Mouse (Mus musculus) kidney, postnatal 36 days (tissue): ENCODE measurements around the gene Grin2b.

ENCODE experiments used
- DNase-seq, 2 experiments: peaks; one replicate each; pipeline ENCODE4 v3.0.0; 2021 to 2022; ENCODE audit warnings: mixed read lengths in 2 of 2

Gene Grin2b

DNA sequence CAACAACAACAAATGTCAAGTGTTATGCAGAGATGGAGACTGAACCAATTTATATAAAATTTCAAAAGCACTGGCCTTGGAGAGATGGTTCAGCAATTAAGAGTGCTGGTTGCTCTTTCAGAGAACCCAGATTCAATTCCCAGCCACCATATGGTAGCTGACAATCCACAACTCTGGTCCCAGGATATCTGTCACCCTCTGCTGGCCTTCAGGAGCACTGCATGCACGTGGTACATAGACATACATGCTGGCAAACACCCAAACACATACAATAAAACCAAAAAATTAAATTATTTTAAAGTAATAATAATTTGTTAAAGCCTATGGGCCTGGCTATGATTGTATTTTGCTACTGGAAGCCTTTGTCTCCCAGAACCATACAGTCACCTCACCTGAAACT lies 77.0 kb downstream of the Grin2b start:
- DNase-seq = peak in 1 of 2 experiments; percentile 37

DNA sequence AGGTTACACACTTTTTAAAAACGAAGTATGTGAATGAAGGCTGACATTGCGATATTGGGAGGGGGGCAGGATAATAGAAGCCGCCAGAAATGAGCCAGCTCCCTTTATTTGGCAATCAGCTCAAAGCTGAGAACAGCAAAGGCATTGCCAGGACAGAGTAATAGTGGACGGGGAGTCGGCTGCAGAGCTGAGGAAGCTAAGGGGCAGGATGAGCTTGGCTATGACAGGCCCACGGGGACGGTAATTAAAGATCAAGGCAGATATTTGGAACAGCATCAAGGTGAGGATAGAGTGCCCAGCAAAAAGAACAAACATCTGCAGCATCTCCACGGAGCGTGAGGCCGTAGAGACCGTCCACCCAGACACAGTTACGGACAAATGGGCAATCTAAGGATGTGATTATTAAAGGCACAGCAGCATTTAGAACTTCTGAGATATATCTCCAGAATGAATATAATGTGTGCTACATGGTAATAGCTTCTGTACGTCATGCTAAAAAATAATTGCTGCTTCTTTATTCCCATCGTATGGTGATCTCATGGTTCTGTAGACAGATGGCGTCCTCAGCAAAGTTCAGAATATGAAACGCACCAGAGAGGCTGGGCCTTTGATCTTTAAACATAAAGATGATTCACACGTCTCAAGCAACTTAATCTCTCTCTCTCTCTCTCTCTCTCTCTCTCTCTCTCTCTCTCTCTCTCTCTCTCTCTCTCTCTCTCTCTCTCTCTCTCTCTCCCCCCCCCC lies 93.1 kb downstream of the Grin2b start:
- DNase-seq = no peak

DNA sequence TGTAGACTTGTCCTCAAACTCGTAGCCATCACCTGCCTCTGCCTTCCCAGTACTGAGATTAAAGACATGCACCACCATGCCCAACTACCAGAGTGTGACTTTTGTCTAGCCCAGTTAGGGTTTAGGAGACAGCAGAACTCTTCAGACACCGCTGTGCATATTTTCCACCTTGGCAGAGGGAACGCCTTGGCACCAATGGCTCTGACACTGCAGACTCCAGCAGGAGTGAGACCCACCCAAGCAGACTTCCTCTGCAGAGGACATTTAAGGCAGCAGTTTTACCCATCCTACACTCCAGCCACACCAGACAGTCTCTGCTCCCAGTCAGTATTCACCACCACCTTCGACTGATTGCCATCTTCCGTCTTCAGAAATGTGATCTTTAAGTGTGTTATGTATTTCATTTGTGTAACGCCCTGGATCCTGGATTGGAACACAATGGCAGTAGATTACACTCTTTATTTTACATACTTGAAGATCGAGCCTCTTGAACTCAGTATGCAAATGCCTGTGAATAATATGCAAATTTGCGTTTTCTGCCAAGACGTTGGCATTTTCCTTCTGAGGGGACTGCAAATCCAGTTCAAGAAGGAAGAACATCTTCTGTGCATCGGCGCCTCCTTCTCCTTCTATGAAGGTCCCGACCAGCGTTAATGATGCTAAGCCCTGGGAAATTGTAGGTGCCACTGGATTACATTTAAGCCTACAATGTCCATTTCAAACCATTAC lies 100.8 kb downstream of the Grin2b start:
- DNase-seq = no peak

DNA sequence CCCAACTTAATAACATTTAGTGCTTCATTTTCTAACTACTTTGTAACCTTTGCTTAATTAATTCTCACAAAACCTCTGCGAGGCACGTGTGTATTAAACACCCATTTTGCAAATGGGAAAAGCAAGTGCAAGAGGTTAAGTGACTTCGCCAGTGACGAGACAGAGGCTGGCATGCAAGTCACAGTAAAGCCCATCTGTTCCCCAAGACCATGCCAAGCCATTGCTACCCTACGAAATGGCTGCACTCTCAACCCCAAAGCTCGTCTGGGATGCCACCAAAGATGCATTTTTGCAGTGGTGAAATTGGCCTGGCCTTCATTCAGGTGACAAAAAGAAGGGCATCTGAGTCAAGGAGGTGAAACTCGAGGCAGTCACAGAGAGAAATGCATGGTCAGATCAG lies 103.2 kb downstream of the Grin2b start:
- DNase-seq = no peak

DNA sequence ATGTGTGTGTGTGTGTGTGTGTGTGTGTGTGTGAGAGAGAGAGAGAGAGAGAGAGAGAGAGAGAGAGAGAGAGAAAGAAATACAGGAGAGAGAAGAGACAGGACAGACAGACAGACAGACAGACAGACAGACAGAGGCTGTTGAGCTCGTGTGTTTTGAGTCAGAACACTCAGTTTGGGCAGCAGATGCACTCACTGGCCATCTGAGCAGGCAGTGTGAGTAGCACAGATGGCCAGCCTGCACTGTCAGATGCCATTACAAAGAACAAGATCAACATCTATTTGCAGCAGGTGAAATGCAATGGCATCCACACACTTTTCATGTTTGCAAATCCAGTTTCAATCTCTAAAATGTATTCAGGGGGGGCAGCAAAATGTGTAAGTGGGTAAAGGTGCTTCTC lies 120.0 kb downstream of the Grin2b start:
- no peak for DNase-seq

DNA sequence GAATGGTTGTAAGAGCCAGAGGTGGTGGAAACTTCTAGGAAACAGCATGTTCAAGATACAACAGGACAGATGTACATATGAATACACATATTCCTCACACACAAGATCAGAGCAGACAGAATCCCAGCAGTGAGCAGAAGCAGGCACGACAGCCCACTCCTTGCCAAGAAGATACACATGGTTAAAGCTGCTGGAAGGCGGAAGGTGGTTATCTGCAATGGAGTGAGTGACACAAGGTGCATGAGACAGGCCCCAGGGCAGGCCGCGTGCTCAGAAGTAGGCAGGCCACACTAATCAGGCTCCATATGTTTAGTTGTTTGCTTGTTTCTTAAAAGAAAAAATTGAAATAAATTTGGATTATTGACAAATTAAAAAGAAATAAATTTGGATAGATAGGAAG lies 123.0 kb downstream of the Grin2b start:
- no peak for DNase-seq

DNA sequence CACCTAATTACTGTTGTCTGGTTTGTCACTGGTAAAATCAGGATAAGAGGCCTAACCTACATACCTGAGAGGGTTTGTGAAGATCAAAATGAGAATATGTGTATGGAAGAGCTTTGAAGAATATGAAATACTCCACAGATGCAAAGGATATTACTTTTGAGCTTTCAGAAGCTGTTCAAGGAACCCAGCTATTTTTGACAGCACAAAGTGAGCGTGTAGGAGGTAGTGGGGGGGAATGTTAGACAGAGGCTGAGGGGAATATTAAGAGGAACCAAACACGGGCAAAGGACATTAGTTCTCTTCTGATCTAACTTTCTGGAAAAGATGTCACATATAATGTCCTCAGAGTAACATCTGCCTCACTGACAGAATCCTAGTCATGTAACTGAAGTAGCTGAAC lies 125.2 kb downstream of the Grin2b start:
- DNase-seq = no peak

DNA sequence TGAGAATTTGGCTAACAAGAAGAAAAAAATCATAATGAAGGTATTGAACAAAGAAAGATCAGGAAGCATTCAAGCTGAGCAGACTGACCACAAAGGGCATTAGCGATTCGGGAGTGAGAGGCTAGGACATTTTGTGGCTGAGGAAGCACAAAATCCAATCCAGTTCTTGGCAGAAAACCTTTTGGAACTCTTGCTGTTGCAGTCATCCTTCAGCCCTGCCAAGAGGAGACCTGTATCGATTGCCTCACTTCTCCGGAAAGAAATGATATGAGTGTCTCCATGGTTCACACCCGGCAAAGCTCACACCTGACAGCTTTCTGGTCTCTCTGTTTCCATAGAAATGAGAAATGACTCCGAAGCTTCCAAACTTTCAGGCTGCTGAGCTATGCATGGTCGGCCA lies 127.2 kb downstream of the Grin2b start:
- DNase-seq = no peak

DNA sequence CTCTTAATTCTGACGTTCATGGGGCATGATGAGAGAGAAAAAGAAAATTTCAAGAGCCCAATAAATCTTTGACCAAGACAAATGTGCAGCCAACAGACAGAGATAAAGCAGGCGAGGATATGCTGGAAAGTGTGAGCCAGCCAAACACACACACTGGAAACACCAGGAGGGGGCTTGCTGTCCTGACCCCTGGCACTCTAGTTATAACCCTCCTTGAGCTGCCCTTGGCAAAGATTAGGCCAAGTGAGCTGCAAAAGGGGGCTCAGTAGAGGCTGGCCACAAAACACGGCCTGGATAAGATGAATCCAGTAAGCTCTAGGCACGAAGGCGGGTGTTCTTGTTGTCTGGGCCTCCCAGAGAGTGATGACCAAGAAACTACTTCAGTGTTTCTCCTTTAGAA lies 128.8 kb downstream of the Grin2b start:
- DNase-seq = no peak

DNA sequence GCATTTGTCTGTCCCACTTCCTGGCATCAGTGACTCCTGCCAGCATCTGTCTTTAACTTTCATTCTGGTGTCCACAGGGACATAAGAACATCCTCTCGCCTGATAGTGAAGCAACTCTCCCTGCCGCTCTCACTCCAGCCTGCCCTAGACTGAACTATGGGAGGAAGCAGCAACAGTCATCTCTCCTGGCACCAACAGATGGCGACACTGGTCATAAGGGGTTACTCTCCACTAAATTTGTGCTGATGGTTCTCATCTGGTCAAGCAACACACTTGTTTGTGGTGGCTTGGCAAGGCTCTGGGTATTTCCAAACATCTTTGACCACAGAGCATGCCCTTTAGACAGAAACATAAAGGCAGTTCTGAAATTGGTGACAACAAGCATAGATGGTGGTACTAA lies 130.9 kb downstream of the Grin2b start:
- peak in 1 of 2 experiments; percentile 18 for DNase-seq

DNA sequence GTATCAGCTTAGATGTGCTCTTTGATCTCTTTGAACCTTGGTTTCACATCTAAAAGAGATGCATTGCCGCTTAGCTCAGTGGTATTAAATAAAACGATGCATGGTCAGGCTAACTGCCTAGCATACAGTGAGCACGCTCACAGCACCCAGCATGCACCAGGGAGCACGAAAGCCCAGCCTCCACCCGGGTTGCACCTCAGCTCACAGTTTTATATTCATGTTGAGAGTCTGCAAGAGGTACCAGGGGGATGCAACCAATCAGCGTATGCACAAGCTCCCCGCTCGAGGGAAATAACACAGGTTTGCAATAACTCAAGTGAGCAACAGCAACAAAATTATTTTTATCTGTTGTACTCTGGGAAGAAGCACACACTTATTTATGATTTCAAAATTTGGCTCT lies 131.5 kb downstream of the Grin2b start:
- no peak for DNase-seq

DNA sequence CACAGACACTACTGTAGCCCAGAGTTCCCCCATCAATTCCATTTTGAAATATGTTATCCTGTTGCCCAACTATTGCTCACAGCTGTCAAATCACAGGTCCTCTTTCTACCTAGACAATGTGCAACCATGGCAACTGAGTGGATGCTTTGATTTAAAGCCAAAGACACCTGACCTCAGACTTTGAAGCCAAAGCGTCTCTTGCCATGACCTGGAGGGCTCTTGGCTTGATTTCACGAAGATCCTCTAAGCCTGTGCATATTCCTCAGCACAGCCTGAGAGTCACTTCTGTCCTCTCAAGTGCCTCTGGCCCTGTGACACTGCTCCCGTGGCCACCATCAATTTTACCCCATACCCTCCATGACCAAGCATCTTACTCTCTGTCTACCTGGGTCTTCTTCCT lies 132.4 kb downstream of the Grin2b start:
- DNase-seq = no peak

DNA sequence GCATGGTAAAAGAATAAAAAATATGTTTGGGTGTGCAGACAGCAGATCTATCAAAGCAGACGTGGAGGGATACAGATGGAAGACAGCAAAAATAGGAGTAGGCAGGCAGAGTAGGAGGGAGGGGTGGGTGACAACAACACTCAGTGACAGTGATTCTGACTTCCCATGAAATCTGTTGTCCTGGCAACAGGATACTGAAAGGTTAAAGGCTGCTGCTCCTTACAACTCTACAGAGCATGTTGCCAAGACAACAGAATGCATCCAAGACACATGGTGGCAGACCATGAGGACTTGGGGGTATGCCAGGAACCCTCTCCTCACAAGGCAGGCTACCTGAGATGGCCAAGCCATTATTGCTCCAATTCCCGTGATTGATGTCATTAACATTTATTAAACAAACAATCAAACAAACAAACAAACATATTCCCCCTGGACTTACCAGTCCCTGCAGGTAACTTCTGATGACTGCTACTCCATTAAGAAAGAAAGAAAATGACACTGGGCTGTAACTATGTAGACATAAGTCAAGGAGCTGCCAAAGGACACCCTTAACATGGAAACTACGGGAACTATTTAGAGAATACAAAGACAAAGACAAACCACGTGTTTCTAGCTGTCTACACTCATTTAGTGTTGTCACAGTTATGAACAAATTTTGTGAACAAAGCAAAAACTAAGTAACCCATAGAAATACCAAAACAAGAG lies 143.9 kb downstream of the Grin2b start:
- no peak for DNase-seq

DNA sequence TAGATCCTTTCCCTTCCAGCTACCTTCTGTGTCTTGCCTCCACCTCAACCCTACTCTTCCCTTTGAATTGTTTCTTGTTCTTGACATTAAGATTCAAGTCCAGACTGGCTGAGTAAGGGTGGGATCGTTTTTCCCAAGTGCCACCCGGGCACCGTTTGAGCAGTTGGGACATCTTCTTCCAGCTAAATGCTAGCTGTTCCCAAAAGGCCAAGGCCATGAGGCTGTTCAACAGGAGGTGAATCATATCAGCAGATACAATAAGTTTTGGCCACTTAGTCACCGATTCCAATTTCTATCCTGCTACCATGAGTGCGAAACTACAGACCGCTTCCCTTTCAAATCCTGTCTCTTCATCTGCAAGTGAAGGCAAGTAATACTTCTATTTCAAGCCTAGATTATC lies 146.4 kb downstream of the Grin2b start:
- DNase-seq = no peak

DNA sequence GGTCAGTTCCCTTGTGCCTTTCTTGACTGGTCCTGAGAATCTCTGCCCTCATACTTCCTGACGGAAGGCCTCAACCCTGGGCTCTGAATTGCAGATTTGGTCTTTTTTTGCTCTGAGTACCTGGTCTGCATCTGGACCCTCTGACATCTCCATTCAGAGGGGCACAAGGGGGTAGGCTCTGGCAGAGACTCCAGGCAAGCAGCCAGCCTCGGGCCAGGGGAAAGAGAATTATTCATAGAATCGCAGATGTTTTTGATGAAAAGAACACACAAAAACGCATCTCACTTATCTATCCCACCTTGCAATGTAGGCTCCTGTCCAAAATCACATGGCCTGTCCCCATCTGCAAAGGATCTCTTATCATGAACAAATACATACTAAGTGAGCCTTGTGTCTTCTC lies 147.5 kb downstream of the Grin2b start:
- DNase-seq = no peak

DNA sequence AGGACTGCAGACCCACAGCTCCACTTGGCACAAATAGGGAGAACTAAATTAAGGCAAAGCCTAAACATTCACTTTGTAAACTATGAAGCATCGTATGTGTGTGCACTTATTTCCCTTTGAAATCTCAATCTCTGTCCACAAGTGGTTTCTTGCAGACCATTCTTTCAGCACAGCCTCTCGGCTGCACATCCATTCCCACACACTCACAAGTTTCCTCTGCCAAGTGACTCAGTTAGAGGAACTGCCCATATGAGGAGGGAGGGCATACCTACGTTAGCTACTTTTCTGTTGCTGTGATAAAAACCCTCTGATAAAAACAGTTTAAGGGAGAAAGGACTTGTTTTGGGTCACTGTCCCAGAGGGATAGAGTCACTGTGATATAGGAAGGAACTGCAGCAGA lies 152.9 kb downstream of the Grin2b start:
- no peak for DNase-seq

DNA sequence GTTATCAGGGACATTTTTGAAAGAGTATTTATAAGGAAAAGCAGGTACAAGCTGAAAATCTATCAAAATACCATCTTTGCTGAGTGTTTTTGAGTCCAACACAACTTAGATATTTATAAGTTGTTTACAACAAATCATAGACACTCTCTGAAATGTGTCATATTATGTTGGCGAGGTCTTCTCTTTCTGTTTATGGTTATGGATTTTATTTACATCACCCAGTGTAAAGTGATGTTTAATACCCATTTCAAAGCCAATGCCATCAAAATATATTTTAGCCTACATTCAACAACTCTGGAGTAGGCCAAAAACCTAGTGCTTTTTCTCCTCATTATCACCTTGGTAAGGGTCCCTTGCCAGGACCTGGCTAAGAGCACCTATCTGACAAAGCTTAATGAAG lies 154.3 kb downstream of the Grin2b start:
- no peak for DNase-seq

DNA sequence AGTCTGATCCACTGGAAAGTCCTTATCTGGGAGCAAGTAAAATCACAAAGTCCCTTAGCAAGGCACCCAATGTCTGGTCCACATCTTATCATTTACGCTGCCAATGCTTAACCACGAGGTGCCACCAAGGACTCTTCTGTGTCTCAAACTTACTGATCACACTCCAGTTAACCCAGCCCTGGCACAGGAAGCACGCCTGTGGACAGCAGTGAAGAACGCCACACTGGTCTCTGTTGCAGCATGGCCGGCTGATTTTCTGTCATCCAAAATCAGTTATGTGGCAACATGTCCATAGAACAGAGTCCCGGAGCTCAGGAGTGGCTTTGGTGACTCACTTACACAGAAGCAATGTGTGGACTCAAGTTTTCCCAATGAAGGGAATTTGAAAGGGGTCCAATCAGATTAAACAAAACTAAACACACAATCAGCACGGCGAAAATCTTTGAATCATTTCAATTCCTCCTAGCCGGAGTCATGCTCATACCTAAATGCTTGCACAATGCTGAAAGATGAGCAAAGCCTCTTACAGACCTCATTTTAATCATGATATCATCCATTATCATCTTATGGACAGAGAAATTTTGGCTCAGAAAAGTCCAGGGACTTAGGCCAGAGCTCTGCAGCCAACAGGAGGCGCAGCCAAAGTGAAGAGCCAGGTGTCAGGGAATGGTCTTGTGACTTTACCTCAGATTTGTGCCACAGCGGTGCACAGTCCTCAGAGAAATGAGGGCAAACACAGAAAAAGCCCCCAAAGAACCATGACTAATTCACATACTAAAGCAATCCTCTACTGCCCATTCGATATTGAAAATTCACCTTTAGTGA lies 159.5 kb downstream of the Grin2b start:
- DNase-seq = no peak

DNA sequence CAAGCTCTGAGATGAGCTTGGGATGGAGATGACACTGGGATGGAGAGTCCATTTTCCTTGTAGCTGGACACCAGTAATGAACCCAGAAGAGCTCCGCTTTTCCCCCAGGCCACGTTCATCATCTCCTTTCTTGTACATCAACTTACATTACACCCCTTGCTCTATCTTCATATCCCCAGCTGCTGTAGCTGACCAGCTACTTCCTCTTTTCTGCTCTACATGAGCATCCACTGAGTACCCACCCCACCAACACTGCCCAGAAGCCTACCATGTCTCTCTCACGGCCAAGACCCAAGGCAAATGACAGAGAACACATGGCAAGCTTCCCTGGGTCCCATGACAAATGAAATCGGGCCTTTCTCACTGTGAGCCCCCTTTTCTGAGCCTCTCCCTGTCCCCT lies 161.8 kb downstream of the Grin2b start:
- no peak for DNase-seq

DNA sequence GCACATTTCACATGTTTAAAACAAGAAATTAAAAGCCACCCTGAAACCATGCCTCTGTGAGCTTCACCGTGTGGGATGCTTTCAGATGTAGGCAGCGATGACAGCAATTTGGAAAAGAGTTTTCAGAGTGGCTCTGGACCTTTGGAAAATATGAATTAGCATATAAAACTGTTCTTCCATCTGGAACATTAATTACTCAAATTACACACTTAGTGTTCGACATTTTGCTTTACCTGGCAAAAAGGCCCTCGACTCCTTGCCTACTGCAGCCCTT lies 162.3 kb downstream of the Grin2b start:
- no peak for DNase-seq

DNA sequence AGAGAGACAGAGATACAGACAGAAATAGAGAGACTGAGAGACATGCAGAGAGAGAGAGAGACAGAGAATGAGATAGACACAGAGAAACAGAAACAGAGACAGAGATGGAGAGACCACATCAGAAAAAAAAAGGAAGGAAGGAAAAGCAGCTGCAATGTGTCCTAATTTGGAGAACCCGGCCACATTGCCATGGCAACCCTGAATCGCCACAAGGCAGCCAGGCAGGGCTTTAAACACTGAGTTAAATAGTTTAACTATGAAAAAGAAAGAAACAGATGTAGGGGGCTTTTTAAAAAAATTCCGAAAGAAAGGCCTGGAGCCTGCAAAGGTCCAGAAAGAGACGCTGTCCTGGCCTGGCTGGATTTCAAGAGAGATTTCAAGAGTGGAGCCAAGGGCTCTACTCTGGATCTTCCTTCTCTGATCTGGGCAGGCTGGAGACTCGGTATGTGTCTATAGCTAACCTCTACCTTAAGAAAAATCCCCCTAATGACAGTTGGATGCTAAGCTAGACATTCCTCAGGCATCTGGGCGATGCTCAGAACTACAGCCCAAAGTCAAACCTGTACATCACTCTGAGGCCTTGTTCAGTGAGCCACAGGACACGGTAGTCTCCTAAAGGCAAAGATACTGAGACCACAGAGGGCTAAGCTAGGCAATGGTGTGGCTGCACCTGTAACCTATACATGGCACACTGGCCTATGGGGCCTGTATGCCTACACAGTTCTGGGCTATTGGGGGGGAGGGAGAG lies 162.8 kb downstream of the Grin2b start:
- peak; percentile 4 to 17 for DNase-seq

DNA sequence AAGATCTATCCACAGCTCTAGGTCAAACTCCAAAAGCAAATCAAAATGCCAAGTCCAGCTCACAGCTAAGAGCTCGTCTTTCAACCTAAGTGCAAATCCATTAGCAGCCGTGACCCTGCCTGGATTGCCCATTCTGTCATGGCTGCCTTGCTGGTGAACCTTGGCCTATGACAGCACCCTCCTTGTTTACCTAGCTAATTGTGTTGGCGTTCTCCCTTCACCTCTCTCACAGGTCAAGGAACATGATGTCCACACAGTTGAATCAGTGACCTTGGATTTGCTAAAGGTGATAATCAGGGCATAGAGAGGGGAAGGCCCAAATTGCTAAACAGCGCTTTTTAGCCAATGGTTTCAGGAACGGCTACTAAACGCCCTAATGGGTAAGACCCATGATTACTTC lies 165.2 kb downstream of the Grin2b start:
- no peak for DNase-seq

DNA sequence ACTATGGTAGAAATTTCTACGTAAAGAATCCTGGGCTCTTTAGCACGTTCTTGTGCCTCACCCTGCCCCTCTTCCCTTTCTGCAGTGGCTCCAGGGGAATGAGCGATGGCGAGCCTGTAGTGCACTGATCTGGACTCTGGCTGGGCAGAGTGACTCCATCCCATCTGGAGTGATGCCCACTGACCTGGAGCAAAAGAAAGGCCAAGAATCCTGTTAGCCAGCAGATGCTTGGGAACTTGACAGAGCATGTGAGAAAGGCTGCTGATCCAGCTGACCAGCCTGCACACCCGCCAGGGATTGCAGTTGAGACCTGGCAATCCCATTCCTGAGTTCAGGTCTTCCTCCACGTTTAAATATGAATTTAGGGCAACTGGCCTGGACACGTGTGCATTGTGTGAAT lies 178.6 kb downstream of the Grin2b start:
- DNase-seq = peak; percentile 48 to 56
